8 mouse cellular contexts compared by ENCODE assay signal in genomic region chr16:21389316-21389715, GRCm38 (mm10). TPM values are rescaled to one million over a fixed set of nuclear protein-coding genes. Genes with fewer than 3 reads are reported as not detected.
A peak's percentile ranks its signal among the peaks of the same experiment; 100 is the strongest.
DNase-seq lines count a peak whose midpoint lies in the region.

No protein-coding gene starts in this region.

- intact Hi-C loops in heart, postnatal 14 days (cut with DNase I), result no loop called here
- intact Hi-C loops in heart, postnatal 25 days (cut with DNase I), result loop anchor here (10.0 kb wide), 1 partner anchor 585 kb away; no protein-coding TSS in a partner anchor
- intact Hi-C loops in heart, postnatal 36 days (cut with DNase I), result loop anchor here (5.0 kb wide), 1 partner anchor 52 kb away; no protein-coding TSS in a partner anchor

- peak; percentile 49 to 67 for DNase-seq in heart, postnatal 14 days
- no peak for DNase-seq in heart, postnatal 25 days (ENCODE audit: low spot score)
- peak; percentile 68 for DNase-seq in adrenal gland, postnatal 14 days
- DNase-seq in heart, postnatal 36 days, result peak; percentile 37 to 47
- peak; percentile 79 for DNase-seq in lung, postnatal 14 days
- no peak for DNase-seq in c-Kit-positive CD71-positive TER-119-positive erythroid progenitor cells, embryonic 14.5 days (ENCODE audit: low spot score)
- DNase-seq in layer of hippocampus, postnatal 10 days (ENCODE audit: low spot score in 2 of 2), result no peak
- DNase-seq in left cerebral cortex, adult 11 months (ENCODE audit: low spot score), result no peak

RNA-seq across cellular contexts. Expression of gene Vps8, which starts 33.6 kb away (rescaled TPM):
- total RNA-seq in heart, postnatal 14 days (2021), result 10 to 100 TPM; 17.5 to 18.9 TPM
- 10 to 100 TPM; 21.4 to 24.4 TPM for total RNA-seq in heart, postnatal 25 days (2021)
- 16.4 and 22.6 TPM in 2 replicates for total RNA-seq in adrenal gland, postnatal 14 days (2021)
- 10 to 100 TPM; 19.9 to 27.9 TPM for total RNA-seq in heart, postnatal 36 days (2021)
- total RNA-seq in layer of hippocampus, postnatal 10 days (2021), result 10 to 100 TPM; 48.3 to 51.5 TPM

Comparison
In these comparisons a context has a peak if more than half of its experiments do, and no peak if none do; other contexts are left out.
1. DNase-seq: peak in heart, postnatal 14 days (2 of 2), adrenal gland, postnatal 14 days (single experiment), heart, postnatal 36 days (2 of 2) and lung, postnatal 14 days (single experiment); none in heart, postnatal 25 days (single experiment), c-Kit-positive CD71-positive TER-119-positive erythroid progenitor cells, embryonic 14.5 days (single experiment), layer of hippocampus, postnatal 10 days (0 of 2) and left cerebral cortex, adult 11 months (single experiment).